Mouse (Mus musculus) heart, postnatal 36 days (tissue): ENCODE measurements around the gene Tdo2. TPM values are rescaled to one million over a fixed set of nuclear protein-coding genes. Genes with fewer than 3 reads are reported as not detected.

Experiments used
- DNase-seq, 2 experiments: peaks; one replicate each; pipeline ENCODE4 v3.0.0; 2021 to 2022
- intact Hi-C: fragments of 180-260 bp; cut with DNase I; formaldehyde crosslinking; loops from one replicate; pipeline ENCODE4 v1.15.1; 2025
- total RNA-seq, 2 experiments: library from RNA; stranded (reverse); gene quantifications; 2 replicates each; pipeline ENCODE4 v1.2.3; 2021

Tdo2 gene
- total RNA-seq, 2 experiments from 2014 or later = not detected

DNA sequence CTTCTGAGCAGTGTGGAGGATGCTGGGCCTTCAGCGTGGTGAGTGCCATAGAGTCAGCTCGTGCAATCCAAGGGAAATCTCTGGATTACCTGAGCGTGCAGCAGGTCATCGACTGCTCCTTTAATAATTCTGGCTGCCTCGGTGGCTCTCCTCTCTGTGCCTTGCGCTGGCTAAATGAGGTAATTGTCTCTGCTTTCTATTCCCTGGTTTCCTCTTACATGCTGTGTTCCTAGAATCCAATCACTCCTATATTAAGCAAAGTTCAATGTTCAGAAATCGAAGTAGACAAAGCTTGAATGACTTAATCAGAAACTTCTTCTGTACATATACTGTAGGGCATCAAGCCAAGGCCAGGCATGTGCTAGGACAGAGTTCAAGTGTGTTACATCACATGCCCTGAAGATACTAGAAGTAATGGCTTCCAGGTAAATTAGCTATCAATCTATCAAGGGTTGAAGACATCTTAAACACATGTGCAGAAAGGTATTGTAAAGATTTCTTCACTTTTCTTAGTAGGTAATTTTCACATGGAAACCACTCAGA is 31.1 kb downstream of the Tdo2 start:
- no peak for DNase-seq
- intact Hi-C loops = no loop called here

DNA sequence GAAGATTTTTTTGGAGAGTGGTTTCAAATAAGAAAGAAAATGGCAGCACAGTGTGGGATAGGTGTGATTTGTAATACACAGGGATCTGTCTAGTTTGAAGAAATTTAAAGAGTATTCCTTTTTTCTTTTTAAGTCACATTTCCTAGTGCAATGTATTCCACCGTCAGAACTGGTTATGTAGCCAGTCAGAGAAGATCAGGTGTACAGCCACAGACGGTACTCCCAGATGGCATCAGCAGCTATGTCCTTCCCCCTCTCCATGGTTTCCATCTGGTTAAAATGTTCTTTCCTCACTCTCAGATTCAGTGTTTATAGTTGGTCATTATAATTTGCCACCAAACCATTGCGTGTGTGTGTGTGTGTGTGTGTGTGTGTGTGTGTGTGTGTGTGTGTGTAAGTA is 32.9 kb downstream of the Tdo2 start:
- DNase-seq = no peak
- intact Hi-C loops = no loop called here

DNA sequence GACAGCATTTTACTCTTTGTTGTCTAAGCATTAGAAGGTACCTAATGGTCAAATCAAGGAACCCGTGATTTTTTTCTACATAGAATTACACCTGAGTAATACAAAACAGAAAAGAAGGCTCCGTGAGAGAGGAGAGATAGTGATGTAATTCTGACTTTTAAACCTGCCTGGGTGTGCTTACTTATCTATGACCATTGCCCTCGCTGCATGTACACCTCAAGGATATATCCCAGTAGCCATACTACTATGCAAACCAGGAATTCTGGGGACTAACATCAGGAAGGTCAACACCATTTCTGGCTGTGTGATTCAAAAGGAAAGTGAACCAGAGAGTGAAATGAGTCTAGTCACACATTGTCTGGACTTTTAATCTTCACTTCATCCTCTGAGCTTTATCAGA is 33.7 kb downstream of the Tdo2 start:
- no peak for DNase-seq
- intact Hi-C loops = no loop called here

DNA sequence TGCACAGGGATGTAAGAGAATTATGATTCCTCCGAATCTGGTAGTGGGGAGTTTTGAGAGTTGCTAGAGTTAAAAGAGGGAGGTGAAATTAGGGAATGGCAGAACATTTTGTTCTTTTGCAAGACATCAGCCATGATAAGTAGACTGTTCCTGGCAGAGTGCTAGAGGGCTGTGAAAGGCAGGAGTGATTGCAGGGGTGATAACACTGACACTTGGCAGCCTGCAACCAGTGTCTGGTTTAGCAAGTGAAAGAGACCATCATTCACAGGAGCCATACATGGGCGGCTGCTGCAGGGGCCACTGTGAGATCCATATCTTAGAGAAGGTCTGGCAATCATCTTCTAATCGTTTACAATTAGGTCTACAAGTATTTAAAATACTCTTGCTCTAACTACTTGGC is 37.1 kb downstream of the Tdo2 start:
- DNase-seq = no peak
- intact Hi-C loops = loop anchor here (10.0 kb wide), 1 partner anchor 1116 kb away; the partner anchor contains the start of gene Plrg1

DNA sequence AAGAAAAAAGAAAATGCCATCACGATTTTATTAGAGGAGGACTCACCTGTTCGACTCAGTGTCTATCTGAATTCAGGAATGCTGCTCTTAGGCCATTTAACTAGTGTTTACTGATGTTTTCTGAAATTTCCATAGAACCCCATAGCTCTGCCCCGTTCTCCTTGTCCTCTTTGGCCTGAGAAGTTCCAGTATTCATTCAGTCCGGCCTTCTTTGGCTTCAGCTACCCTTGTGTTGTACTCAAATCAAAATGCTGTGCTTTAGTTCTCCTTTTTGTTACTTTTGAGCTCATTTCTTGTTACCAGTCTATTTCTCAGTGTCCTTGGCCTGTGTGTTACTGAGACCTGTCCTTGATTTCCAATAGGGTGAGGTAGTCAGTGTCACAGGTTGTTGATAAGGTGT is 42.7 kb downstream of the Tdo2 start:
- DNase-seq = no peak
- intact Hi-C loops = loop anchor here (5.0 to 10.0 kb wide), 3 partner anchors 99 to 1121 kb away; partner anchors contain the start of gene Plrg1

DNA sequence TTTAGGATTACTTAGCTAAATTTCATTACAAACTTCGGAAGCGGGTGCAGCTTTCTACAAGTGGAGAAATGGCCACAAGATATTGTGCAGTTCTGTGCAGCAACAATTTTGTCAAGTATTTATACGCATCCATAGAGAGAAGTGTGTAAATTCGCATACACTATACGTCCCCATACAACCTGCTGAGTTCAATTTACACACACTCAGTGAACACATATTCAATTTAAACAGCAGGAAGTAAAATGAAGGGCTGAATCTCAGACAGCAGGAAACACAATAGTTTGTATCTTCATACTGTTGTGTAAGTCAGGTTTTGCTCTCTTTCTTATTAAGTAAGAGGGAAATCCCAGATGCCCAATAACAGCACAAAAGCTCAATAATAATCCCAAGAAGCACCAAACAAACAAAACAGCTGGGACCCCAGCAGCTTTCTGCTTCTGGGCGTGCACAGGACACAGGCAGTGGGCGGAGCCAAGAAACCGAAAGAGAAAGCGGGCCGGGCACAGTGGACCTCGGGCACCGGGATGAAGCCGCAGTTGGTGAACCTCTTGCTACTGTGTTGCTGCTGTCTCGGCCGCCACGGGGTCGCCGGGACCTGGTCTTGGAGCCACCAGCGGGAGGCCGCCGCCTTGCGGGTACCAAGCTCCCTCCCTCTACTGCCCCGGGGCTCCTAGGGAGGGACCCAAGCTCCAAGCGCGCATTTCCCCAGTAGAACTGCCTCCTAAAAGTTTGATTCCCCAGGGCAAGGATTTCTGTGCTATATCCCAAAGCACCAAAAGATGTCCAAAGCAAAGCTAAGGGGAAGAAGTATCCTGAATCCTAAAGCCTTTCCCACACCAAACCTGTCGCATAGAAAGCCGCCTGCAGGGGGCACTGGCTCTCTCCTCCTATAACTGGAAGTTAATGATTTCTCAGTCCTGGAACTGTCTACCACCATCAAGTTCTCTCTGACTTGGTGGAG is 43.6 kb downstream of the Tdo2 start, which contains the start of gene Ctso:
Gene Ctso (plus strand): TSS at position 461 of the 961 bp plus-strand sequence.
- intact Hi-C loops = loop anchor here (5.0 to 10.0 kb wide), 3 partner anchors 100 to 1122 kb away; partner anchors contain the start of gene Plrg1
- peak; percentile 90 to 92 for DNase-seq

DNA sequence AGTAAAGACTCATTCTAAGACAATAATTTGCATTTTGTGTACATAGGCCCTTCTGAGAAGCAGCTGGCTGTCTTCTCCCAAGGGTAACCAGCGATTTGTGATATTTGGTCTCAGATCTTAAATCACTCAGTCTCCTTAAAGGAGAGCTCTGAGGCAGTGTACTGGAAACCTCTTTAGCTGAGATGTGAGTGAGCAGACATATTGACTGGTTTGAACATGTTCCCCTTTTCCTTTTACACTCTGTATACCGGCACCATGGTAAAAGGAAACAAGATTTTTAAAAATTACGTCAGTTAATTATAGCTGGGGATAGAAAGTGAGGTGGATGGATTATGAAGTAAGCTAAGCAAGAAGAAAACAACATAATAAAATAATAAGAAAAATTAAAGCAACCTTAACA is 44.3 kb downstream of the Tdo2 start:
- no peak for DNase-seq
- intact Hi-C loops = loop anchor here (5.0 to 10.0 kb wide), 3 partner anchors 101 to 1123 kb away; partner anchors contain the start of gene Plrg1

DNA sequence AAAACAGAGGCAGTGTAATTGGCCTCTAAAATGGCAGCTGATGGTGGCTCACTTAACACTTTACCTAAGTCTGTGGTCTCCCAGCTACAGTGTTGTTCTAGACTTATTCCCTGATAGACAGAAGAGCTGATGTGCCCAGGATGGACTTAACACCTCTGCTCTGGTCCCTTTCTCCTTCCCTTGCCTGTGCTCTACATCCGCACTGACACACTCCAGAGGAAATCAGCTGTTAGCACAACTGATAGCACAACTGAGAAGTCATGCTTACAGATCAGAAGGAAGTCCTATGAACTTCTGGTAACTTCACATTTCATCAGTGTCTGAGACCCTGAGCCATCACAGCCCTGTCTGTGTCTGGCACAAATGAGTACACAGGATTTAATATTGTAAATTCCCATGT is 46.9 kb downstream of the Tdo2 start:
- DNase-seq = no peak
- intact Hi-C loops = loop anchor here (10.0 kb wide), 2 partner anchors 894 to 1844 kb away; partner anchors contain the start of gene Pdgfc

DNA sequence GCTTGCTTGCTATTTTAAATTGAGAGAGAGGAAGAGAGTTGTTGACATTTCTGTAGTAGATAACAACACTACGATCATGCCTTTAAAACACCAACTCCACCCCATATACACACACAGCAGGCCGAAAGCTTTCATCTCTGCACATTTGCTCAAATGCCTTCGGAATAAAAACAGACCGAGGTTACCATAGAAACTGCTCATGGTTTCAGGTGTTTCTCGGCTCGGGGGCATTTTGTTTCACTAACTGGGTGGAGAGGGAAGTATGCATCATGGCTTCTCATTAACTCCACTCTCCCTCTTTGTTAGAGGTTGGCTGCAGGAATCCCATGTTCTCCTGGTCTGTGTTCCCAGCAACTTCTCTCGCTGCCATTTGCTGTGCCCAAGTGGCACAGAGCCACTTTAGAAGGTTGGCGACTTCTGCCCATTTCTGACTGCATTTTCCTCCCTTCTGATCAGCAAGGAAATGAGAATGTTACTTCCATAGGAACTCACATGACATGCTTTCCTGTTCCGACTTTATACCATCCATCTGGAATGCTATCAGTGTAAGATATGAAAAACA is 49.2 kb downstream of the Tdo2 start:
- no peak for DNase-seq
- intact Hi-C loops = loop anchor here (10.0 kb wide), 2 partner anchors 892 to 1842 kb away; partner anchors contain the start of gene Pdgfc

DNA sequence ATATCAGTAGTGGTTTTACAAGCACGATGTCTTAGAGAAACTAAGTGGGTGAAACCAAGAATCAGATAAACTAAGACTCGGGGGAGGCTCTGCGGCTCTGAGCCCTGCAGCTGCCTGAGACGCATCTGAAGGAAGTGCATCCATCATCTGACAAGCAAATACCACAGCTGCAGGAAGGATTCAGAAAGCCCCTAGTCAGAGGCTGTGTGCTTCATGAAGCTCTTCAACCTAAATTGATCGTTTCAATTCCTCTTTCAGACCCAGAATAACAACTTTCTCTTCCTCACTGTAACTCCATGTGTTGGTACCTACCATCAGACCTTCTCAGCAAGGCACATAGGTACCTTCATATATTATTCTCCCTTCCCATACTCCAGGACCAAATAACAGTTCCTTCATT is 50.1 kb downstream of the Tdo2 start:
- DNase-seq = no peak
- intact Hi-C loops = loop anchor here (2.0 to 10.0 kb wide), 3 partner anchors 891 to 1841 kb away; partner anchors contain the start of gene Pdgfc

DNA sequence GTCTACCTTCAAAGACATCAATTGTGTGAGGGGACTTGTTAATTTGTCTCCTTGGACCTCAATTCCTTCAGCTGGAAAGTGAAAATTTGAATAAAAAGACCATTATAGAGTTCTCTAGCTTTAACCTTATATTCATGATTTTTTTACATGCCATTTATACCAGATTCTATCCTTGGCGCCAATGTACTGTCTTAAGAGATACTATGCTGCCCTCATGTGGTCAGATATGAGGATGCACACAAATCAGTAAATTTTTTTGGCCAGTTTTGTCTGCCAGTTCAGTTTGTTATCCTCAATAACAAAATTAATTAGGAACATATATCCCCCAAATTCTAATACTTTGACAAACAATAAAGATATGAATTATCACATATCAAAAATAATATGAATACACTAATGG is 51.1 kb downstream of the Tdo2 start:
- peak in 1 of 2 experiments; percentile 23 for DNase-seq
- intact Hi-C loops = loop anchor here (2.0 to 10.0 kb wide), 3 partner anchors 890 to 1840 kb away; partner anchors contain the start of gene Pdgfc

DNA sequence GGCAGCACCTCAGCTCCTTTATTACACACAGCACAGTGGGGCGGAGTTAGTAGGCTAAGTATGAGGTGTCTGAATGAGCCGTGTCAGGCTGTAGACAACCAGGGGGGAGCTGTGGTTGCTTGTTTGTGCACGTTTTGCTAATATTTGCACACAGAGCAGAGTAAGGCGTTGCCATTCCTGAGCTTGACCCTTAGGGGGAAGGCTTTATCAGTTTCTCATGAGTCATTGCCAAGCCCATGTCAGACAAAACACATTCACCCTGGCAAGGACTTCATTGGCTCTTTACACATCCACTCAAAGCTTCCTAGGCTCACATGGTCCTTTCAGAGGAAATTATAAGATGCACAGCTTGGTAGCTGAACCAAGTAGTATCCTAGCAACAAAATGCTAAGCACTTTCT is 53.1 kb downstream of the Tdo2 start:
- intact Hi-C loops = loop anchor here (10.0 kb wide), 2 partner anchors 888 to 1838 kb away; partner anchors contain the start of gene Pdgfc
- DNase-seq = no peak

DNA sequence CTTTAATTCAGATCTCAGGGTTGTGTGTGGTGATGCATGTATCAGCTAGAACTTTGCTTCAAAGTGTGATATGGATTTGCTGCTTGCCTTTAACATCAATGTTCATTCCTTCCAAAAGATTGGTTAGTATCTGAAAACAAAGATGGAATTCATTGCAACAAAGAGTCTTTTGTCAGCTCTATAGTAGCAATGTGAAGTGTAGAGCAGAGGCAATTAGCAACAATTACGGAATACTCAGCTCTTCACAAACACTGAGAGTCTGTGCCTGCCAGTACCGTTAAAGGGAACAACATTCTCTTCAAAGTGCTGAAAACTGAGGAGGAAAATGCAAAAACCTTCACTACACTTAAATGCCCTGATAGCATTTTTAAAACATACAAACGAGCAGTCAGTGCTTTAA is 56.3 kb downstream of the Tdo2 start:
- intact Hi-C loops = loop anchor here (10.0 kb wide), 2 partner anchors 885 to 1835 kb away; partner anchors contain the start of gene Pdgfc
- DNase-seq = no peak

DNA sequence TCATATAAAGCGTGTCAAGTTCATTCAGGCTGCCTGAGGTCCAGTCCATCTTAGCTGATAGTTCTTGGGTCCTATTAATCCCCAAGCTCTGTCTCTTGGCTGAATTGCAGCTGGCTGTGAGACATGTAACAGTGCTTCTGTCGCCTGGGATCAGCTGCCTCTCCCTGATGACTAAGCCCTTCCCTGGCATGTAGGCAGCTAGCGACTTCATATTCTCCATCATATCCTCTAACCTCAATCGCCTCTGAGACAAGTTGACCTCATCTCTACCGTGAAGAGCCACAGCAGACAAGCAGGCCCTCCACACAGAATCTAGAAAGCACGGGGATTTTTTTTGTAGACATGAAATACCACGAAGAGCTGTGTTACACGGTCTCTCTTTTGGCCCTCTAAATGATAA is 57.8 kb downstream of the Tdo2 start:
- intact Hi-C loops = no loop called here
- no peak for DNase-seq

DNA sequence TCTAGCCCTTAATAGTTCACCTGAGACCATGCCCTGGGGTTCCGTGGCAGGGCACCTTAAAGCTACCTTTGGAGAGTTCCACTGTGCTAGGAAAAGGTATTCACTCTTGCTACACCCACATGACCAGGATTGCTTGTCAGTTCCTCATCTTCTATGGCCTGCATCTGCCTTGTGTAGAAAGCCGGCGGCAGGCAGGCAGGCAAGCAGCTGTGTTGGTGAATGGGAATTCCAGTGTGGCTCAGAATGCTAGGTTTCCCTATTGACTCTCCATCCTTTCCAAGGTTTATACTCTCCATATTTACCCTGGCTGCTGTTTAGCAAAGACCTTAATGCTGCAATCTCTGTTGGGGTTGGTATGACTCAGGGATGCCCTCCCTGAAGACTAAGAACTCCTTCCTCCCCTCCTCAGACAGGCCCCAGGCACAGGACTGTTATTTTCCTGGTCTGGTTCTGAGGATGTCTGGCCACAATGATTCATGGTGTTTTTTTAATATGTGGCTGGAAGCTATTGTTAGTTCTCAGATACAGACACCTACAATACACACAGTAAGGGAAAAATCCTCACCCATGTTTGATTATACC is 58.6 kb downstream of the Tdo2 start:
- DNase-seq = no peak
- intact Hi-C loops = no loop called here

DNA sequence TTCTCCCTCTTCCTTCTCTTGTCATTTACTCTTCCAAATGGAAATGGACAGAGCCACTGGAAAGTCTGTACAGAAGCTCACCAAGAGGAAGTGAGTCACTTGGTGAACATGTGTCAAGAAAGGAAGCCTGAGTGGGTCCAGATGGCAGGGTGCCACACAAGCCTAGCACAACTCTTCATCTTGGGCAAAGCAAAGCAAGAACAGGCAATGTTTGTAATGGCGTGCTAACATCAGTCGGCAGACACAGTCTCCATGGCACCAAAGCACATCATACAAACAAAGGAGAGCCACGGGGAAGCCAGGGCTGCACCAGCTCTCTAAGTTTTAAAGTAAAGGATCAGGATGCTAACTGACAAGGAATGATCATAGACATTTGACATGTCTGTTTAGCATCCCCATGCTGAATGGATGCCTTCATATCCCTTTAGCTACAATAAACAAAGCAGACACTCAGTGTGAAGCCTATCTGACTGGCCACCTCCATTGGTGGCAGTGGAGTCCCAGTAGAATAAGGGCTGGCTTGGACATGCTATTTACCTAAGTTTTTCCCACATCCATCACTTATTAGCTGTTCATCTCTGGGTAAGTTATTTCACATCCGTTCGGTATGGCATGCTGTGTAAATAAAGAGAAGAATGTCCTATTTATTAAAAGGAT is 59.8 kb downstream of the Tdo2 start:
- peak in 1 of 2 experiments; percentile 52 for DNase-seq
- intact Hi-C loops = no loop called here

DNA sequence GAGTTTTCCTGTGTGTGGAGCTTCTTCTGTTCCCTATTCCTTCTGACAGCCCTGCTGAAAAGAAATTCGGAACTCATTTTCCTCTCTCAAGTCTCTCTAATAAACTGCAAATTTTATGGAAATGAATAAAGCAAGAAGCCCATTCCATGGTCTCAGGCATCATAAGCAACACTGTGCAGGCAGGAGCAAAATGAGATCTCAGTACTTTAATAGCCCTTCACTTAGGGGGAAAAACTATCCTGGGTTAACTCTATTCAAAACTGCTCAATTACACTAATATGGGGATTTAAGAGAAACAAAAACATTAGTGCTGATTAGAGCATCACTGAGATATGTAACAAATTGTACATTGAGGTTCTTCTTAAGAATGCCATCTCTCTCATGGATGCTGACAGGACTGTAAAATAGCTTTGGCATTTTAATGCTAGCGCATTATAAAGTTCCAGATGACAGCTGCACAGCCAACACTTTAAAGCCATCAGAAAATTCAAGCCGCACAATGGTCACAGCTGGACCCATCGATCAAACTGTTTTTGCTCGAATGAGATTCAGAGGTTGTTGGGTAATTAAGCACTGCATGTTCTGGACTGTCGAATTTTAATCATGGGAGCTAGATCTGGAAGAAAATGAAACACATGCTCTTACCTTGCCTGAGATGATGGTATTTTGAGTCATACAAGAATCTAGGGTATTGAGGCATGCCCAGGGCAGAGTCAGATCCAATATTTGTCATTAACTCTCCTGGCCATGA is 65.5 kb downstream of the Tdo2 start:
- no peak for DNase-seq
- intact Hi-C loops = no loop called here
